Mouse (Mus musculus): ENCODE results near the gene Gm1123.

The Gm1123 gene

GRCm38 (mm10) chr9:99035575-99035974 is at the start of gene Gm1123:
TSS of gene Gm1123 (minus strand) at chr9:99035715.
- DNase-seq (ENCODE audit: low read depth, low spot score), result no peak

DNA sequence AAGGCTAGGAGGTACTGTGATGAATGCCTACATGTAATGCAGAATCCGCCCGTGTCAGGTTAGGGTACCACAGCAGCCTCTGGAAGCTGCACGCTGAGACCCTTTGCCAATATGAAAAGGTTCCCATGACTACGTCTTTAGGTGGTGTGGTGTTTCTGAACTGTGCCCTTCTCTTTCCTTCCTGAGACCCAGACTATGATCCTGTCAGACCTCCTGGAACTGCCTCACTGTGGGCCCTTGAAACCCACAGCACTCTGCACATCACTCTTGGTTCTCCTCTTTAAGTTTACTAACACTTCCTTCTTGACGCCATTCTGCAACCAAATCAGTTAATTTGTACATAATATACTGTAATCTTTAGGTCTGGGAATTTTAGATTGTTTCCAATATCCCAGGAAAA is 46.2 kb upstream of the Gm1123 start:
- DNase-seq (ENCODE audit: low read depth, low spot score), result no peak

GRCm38 (mm10) chr9:99081308-99081707 is 45.8 kb upstream of the Gm1123 start:
- no peak for DNase-seq (ENCODE audit: low read depth, low spot score)

DNA sequence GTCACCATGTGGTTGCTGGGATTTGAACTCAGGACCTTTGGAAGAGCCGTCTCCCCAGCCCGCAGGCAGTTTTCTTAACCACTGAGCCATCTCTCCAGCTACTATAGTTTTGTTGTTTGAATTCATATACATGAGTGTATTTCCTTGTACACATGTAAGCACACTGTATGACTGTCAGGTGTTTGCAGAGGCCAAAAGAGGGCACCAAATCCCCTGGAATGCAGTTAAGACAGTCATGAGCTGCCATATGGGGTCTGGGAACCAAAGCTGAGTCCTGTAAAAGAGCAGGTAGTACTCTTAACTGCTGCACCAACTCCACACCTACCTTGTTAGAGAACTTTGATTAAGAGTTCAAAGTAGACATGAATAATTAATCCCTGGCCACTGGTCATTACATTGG is 45.1 kb upstream of the Gm1123 start:
- peak; percentile 6 for DNase-seq (ENCODE audit: low read depth, low spot score)

DNA sequence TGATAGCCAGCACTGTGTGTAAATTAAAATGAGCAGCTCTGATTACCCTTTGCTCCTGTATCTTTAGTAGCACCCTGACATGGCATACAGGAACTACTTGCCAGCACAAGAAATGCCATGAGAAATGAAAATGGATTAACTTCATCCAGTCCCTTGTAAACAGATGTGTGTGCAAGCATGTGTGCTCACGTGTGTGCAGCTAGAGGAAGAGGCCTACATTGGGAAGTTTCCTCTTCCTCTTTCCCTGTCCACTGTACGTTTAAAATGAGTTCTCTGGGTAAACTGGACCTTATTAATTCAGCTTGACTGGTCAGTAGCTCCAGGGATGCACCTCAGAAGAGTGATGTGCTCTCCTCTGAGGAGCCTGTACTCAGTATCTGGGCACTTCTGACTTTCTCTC is 38.9 kb upstream of the Gm1123 start:
- DNase-seq (ENCODE audit: low read depth, low spot score), result no peak

- DNase-seq (ENCODE audit: low read depth, low spot score), result no peak
These were observed 37.0 kb upstream of the Gm1123 start for GRCm38 (mm10) chr9:99072538-99072937.

DNA sequence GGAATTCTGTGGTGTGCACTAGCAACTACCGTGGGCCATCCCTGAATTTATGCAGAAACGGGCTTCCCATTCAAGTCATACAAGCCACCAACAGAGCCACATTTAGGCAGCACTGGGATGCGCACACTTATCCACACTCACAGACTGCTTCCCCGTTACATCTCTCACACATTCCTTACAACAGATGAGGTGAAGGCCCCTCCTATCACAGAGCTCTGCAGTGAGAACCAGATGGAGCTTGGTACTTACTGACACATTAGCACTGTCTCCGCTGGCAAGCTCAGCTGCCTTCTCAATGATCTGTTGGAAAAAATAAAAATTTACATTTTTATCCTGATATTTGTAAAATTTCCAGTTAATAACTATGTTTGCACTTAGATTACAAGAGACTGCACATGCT is 29.8 kb upstream of the Gm1123 start:
- no peak for DNase-seq (ENCODE audit: low read depth, low spot score)

- DNase-seq (ENCODE audit: low read depth, low spot score), result peak; percentile 62
These were observed 28.7 kb upstream of the Gm1123 start for GRCm38 (mm10) chr9:99064216-99064615.

- DNase-seq (ENCODE audit: low read depth, low spot score), result peak; percentile 84
These were observed 27.0 kb upstream of the Gm1123 start for GRCm38 (mm10) chr9:99062544-99062943.

DNA sequence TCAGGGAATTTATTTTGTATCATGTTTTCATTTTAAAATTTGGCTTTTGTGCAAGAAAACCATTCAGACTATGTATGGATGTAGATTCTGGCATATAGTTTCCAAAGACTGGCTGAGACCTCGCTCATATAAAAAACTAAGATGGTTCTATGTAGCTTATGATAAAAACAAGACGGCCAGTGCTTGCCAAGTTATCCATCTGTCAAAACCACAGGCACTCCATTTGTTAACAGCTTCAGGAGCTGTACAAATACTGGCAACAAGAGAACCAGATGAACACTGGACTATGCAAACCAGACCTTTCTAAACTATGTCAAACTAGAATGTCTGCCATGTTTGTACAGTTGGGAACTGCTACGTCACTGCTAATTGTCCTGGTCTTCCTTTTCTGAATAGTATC is 22.2 kb upstream of the Gm1123 start:
- DNase-seq (ENCODE audit: low read depth, low spot score), result no peak

- DNase-seq (ENCODE audit: low read depth, low spot score), result no peak
These were observed 14.2 kb upstream of the Gm1123 start for GRCm38 (mm10) chr9:99049760-99050159.

DNA sequence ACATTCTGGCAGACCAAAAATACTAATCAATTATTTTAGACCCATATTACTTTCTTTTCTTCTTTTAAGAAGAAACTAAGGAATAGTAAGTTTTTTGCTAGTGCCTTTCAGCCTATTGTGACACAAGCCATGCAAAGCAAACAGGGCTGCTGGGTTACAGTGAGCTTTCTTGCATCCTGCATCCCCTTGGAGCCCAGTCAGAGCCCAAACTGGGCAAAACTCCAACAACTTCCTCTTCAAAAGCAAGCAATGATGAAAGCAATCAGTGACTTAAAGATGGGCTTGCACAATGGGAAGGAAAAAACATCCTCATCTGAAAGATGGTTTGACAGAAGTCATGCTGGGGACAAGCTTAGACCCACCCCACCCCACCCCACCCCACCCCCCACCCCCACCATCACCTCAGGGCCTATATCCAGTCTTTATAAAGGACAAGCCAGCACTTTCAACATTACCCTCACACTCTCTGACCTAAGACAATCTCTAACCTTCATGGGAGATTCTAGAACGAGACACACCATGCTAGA is 13.3 kb upstream of the Gm1123 start:
- DNase-seq (ENCODE audit: low read depth, low spot score), result no peak

DNA sequence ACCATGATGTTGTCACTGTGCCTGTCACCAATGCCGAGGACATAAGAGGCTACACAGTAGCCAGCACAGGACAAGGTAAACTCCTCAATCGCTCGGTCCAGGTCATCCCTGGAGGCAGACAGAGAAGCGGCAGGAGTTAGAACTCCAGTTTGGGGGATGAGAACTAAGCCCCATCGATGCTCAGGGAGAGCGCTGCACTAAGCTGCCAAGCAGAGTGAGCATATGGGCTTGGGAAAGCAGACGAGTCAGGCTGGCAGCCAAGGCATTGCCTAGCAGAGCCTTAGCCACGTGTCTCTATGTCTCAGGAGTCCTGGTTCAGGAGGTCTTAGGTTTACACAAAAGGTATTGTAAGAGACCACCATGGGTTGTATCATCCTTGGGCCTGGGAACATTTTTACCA is 9.2 kb upstream of the Gm1123 start:
- DNase-seq (ENCODE audit: low read depth, low spot score), result no peak

- no peak for DNase-seq (ENCODE audit: low read depth, low spot score)
These were observed 7.1 kb upstream of the Gm1123 start for GRCm38 (mm10) chr9:99042641-99043040.

DNA sequence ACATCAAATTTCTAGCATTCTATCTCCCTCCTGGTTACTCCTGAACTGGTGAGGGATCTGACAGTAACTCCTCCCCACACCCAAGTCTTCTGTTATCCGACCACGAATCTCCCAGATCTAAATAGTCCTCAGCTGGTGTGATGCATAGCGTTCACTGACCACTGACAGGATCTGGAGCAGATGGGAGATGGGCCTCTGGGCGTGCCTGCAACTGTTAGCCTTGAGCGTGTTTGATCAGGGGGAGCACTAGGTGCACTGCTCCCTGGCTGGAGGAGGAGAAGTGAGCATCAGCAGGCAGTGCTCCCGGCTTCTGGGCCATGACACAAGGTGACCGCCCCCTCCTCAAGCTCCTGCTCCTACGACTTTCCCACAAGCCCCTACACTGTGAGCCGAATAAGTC is 6.5 kb upstream of the Gm1123 start:
- no peak for DNase-seq (ENCODE audit: low read depth, low spot score)

DNA sequence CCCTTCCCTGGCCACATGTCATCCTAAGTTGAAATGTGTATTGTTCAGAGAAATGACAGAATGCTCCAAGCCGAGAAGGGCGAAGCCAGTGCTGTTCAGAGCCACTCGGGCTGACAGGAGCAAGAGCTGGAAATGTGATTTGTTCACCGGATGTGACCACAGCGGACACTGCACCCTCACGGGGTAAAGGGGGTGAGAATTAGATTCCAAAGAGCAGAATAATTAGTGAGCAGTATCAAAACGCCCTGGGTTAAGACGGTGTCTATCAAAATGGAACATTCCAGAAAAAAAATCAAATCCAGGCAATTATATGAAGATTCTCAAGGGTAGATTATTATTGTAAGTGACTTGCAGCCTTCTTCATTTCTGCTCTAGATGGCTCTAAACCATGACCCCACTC is 1.4 kb downstream of the Gm1123 start:
- DNase-seq (ENCODE audit: low read depth, low spot score), result no peak

DNA sequence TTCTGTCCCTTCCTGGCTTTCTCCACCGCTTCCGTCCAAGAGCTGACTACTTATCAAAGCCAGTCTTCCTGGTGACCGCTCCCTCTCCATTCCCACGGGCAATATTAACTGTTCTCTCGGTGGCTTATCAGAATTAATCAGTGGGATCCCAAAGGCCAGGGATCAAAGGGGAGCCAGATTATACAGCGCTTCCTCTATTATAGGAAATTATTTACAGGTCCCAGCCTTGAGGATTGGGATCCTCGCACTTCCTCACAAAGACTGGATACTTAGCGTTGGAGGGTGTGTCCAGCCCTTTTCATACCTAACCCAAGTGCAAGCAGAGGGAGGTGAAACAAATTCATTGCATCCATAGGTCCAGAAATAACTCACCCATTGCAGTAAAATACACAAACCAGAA is 3.5 kb downstream of the Gm1123 start:
- no peak for DNase-seq (ENCODE audit: low read depth, low spot score)

- DNase-seq (ENCODE audit: low read depth, low spot score), result no peak
These were observed 13.8 kb downstream of the Gm1123 start for GRCm38 (mm10) chr9:99021751-99022150.

GRCm38 (mm10) chr9:99021166-99021565 is 14.3 kb downstream of the Gm1123 start:
- no peak for DNase-seq (ENCODE audit: low read depth, low spot score)

GRCm38 (mm10) chr9:99017679-99018078 is 17.8 kb downstream of the Gm1123 start:
- no peak for DNase-seq (ENCODE audit: low read depth, low spot score)

GRCm38 (mm10) chr9:99016759-99017158 is 18.8 kb downstream of the Gm1123 start:
- DNase-seq (ENCODE audit: low read depth, low spot score), result no peak

GRCm38 (mm10) chr9:99016301-99016700 is 19.2 kb downstream of the Gm1123 start:
- DNase-seq (ENCODE audit: low read depth, low spot score), result no peak

GRCm38 (mm10) chr9:99009898-99010199 is 25.7 kb downstream of the Gm1123 start:
- DNase-seq (ENCODE audit: low read depth, low spot score), result no peak

DNA sequence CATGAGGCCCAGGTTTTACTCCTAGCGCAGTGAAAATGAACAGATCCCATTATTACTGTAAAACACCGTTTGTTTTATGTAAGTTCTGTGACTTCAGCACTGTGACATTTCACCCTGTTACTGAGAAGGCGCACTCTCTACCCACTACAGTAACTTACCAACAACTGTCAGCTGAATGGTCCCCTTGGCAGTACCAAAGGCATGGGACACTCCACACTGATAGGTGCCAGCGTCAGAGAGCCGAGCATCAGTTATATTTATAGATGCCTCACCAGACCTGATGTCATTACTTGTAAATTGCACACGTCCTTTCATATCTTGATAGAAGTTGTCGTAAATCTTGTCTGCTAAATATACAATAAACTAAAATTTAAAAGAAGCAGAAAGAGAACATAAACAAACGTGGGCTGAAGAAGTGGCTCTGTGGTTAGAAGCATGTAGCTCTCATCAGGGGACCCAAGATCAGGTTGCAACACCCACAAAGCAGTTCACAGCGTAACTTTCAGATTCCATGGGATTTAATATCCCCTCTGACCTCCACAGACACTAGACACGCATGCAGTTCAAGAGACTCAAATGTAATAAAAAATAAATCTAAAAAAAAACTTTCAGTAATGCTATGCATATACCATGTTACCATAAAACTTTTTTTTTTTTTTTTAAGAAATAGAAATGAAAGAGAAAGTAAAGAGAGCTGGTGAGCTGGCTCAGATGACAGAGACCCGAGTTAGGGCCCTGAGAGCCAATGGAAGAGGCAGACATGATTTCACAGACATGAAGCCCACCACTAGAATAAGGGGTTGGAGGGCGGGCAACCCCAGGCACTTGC is 26.2 kb downstream of the Gm1123 start:
- DNase-seq (ENCODE audit: low read depth, low spot score), result peak; percentile 61

Measured in CD4-positive, CD25-positive, alpha-beta regulatory T cell, adult 2 months (primary cell).